Mouse (Mus musculus): ENCODE data around the gene Lmx1b. TPM values are rescaled to one million over a fixed set of nuclear protein-coding genes. Genes with fewer than 3 reads are reported as not detected.

Gene Lmx1b
- total RNA-seq, 2 experiments from 2014 or later = 0.39 to 0.51 TPM

DNA sequence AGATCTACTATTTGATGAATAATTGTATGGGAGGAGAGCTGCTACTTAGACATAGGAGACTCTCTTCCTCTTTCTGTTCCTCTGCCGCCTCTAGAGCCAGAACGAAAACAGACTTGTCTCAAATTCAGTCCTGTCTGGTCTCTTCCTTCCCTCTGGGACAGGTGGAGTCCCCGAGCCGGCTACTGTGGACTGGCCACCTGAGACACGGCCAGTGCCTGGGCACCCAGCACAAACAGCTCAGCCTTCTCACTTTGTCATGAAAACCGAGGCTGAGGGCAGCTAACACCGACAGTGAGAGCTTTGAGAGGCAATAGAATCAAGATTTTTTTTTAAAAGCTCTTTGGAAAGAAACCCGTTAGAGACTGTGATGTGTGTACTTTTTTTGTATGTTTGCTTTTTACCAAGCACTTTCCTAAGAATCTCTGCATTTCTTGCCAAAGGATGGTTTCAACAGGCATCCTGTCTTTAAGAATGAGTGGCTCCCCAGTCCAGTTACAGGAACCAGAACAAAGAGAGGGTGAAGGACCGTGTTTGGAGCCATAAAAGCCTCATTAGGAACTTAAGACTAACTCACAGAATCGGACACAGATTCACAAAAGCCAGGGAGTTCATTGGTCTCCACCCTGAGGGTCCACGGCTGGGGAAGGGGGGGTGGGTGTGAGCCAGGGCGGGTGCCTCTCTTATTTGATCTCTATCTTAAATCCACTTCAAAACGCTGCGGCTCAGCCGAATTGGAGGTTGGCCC, 5.4 kb upstream of the Lmx1b start:
- intact Hi-C loops (cut with DNase I; ENCODE audit: low total_unique reads) = no loop called here
- no peak for DNase-seq

DNA sequence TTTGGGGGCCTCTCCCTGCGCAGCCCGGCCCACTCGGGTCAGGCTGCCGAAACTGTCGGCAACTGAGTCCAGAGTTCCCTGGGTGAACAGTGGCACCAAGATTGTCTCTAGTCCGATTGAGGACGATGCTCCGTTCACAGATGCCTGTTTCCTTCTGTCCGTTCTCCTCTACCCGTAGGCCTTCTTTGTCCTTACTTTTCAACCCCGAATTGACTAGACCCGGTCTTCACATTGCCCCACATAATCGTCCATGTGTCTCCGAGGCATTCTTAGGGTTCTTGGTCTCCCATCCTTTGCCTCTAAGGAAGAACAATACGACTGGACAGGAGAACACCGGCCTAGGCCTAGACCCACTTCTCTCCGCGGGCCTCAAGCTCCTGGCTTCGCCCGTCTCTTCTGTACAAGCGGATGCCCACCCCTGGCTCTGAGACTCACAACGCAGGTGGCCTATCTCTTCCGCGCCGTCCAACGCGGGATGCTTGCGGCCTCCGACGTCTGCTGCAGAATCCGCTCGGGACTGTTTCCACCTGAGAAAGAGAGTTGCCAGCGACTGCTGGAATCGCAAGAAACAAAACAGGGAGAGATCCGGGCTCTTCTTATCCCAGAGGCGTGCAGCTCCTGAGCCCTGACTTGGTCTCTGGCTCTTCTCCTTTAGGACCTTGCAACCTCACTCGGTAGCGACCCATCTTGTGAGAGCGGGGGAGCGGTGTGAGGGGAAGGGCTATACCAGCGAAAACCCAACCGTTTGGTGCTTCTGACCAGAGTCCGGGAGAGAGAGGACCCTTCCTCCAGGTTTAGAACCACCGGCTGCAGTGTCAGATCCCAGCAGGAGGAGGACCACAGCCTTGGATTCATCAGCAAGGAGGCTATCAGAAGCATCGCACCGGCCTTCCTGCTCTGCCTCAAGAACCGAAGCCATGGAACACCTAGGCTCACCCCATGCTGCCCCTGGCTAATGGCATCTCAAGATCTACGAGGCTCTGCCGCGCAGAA, 3.7 kb upstream of the Lmx1b start:
- intact Hi-C loops (cut with DNase I; ENCODE audit: low total_unique reads) = loop anchor here (5.0 kb wide), 1 partner anchor 77 kb away; no protein-coding TSS in a partner anchor
- no peak for DNase-seq

DNA sequence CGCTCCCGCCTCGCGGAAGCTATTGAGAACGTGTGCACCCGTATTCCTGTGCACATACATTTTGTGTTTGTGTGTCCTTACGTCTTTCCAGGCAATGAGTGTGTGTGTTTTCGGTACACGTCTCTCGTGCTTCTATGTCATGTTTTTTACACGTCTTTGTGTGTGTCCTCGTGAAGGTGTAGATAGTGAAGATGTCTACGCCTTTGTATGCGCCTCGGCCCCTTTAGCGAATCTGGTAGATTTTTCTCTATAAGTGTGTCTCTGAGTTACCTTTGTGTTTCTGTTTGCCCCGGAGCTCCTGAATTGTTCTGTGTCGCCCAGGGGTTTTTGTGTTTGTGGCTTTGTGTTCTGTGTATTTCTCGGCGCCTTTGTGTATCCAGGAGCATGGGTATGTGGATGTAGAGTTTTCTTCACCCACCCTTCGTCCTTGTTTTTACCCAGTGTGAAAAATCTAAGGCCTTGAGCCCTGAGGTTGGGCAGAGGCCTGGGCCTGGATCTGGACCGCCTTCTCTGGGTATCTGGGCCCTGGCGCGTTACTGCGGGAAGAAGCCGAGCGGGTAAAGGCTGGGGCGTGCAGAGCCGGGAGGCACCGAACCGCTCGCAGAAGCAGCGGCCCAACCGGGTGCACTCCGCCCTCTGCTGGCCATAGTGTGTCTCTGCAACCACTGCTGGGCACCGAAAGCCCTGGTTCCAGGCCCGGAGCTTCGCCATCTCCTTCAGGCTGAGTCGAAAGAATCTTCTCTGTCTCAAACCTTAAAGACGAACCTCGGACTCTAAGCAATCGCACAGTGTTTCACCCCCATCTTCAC, 2.5 kb upstream of the Lmx1b start:
- peak; percentile 76 for DNase-seq
- intact Hi-C loops (cut with DNase I; ENCODE audit: low total_unique reads) = loop anchor here (5.0 kb wide), 1 partner anchor 76 kb away; no protein-coding TSS in a partner anchor

DNA sequence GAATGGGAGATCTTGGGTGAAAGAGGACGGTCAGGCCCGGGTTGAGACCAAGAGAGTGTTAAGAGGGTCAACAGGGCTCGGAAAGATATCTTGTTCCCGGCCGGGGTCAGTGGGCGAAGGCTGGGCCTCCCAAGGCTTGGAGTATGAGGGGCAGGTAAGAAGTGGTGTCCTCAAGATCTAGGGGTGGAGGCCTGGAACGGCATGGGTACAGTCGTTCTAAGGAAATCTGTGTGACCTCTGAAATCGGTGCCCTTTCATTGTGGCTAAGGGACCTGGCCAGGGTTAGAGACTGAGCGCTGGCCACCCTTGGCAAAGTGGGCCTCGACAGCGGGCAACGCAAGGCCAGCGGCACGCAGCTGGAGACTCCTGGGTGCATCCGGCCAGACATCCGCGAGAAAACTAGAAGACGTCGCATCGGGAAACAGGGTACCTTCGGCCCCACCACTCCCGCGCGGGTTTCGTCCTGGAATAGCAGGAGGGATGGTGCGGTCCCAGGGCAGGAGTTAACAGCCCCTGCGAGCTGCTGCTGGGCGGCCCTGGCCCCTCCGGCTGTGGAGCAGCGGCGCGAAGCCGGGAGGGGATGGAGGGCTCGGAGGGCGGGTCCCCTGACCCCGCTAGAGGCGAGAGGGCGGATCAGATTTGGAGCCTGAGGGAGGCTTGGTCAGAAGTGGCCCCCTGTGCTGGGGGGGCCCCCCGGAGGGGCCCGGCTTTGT, 1.7 kb upstream of the Lmx1b start:
- DNase-seq = no peak
- intact Hi-C loops (cut with DNase I; ENCODE audit: low total_unique reads) = loop anchor here (1.0 to 5.0 kb wide), 2 partner anchors 75 to 153 kb away; no protein-coding TSS in a partner anchor

DNA sequence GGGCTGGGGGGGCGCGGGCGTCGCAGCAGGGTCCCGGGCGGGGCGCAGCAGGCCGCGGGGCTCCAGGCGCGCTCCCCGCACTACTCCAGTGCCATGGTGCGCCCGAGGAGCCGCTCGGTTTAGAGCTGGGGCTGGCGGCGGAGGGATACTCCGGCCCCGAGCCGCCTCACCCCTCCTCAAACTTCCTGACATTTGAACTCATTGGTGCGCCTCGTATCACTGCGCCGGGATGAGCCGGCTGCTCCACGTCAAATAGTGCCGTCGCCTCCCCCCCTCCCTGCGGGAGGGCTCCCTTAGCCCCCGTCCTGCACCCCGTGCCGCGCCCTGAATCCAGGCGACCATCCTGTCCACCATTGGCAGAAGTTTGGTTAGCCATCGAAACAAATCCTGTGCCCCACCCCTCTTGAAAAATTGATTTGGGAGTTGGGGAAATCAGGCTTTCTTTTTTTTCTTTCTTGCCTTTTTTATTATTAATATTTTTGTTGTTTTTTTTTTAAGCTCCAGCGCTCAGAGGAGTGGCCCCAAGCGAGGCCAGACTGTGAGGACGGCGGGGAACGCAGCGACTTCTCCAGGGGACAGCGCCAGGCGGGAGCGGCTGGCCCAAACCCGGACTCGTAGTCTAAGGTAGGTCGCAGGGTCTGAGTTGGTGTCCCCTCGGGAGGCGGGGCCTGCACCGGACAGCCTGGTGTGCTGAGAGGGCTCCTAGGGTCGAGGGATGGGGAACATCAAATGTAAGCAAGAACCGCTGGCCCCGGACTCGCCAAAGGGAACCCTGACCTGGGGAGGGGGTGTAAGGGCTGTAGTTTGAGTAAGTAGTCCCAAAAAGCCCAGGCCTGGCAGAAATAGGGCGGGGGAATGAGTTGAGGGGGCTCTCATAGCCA, 907 bp upstream of the Lmx1b start:
- intact Hi-C loops (cut with DNase I; ENCODE audit: low total_unique reads) = loop anchor here (1.0 to 5.0 kb wide), 2 partner anchors 74 to 152 kb away; no protein-coding TSS in a partner anchor
- peak; percentile 63 for DNase-seq

DNA sequence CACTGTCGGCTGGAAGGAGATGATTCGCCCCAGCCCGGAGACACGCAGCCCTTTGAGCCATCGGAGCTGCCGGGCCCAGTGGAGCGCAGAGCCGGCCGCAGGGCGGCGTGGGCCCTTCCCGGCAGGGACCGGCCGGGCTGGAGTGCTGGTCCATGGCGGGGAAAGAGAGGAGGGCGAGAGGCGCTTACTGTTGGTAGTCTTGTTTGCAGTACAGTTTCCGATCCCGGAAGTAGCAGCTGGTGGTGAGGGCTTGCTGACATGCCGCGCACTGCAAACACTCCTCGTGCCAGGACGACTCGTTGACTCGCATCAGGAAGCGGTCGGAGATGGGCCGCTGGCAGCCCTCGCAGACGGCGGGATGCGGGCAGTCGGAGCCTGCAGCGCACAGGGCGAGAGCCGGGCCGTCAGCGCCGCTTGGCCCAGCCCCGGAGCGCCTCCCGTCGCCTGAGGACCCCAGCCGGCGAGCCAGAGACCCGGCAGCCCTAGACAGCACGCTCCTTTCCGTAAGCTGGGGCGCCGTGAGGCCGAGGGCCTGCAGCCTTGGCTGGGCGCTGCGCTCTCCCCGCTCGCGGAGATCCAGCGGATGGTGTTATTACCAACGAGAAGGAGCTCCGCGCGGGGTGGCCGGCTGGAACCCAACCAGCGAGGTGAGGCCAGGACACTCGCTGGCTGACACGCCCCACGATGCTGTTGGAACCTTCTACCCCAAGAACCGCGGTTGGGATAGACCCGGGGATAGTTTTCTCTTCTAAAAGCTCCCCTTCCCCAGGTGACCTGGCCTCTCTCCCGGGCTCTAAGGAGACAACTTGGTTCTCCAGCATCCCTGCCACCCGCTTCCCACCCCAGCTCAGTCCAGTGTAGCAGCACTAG, 775 bp downstream of the Lmx1b start:
- DNase-seq = peak; percentile 28
- intact Hi-C loops (cut with DNase I; ENCODE audit: low total_unique reads) = loop anchor here (5.0 kb wide), 1 partner anchor 72 kb away; no protein-coding TSS in a partner anchor

DNA sequence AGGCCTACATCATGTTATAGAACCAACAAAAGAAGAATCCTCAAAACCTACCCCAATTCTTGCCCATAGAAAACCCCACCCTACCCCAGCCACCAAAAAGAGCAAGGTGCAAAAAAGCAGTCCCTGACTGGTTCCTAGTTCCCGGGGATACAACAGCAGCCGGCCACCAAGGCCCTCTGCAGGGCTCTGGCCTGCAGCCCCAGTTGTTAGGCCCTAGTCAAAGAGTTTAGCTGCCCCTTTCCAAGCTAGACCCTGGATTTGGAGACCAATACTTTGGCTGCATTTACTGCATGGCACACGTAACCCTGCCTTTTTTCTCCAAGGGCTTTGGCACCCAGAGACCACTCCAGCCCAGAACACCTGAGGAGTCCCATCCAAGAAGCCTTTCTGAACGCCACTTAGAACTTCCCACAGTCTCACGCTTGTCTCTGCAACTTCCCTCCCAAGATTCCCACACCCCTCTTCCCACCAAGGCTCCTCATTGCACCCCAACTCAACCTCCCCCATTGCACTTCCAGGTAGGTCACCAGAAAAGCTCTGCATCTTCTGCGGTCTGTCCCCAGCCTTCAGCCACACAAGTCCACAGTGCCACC, 2.1 kb downstream of the Lmx1b start:
- intact Hi-C loops (cut with DNase I; ENCODE audit: low total_unique reads) = no loop called here
- no peak for DNase-seq

DNA sequence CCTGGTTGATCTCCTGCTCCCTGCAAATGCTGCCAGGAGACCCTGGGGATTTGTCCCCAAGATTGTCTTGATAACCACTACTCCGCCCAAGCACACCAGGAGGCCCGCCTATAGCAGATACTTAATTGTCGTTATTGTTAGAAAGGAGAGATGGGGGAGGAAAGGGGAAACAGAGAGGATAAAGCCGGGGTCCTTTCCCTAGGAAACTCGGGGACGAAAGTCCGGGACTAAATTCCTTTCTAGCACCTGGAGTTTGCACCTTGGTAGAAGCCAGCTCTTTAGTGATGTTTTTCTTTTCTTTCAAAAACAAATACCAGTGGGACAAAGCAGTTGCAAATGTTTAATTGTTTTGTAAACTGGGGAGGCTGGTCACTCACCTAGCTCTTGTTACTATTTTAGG, 3.0 kb downstream of the Lmx1b start:
- intact Hi-C loops (cut with DNase I; ENCODE audit: low total_unique reads) = no loop called here
- no peak for DNase-seq

DNA sequence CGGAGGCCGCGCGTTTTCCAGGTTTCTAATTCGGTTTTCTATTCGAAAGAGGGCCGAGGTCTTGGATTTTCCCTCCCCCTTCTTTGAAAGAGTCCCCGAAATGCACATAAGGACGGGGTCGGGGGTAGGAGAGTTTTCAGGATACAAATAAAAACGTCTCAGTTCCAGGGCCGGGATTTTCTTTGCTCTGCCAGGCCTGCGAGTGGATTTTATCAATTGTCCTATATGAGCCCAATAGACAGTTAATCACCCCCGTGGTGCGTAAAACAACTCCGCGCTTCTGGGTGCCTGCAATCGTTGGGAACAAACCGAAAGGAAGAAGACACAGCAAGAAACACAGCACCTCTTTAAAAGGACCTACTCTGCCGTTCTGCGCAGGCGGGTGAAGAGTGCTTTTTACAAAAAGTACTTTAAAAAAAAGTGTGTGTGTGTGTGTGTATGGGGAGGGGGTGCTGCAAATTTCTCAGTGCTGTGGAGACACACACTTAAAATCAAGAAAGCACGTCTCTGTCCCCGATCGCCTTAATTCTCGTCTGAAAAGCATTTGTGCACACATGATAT, 3.6 kb downstream of the Lmx1b start:
- intact Hi-C loops (cut with DNase I; ENCODE audit: low total_unique reads) = no loop called here
- DNase-seq = no peak

DNA sequence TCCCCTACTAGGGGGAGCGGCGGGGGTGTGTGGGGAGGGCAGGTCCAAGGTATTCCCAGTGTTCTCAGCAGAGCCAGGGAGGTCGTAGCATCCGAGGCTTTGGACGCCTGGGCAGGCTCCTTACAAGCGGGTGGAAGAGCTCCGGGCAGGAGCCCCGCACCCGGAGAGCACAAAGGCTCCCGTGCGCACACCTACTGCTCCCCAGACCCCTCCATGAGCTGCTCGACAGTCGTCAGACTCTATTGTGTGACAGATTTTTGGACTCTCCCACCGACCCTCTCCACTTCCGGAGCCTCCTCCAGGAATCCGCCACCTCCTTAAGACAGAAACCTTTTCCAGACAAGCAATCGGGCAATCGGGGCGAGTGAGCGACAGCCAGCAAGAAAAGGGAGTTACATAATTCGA, 4.2 kb downstream of the Lmx1b start:
- intact Hi-C loops (cut with DNase I; ENCODE audit: low total_unique reads) = no loop called here
- DNase-seq = no peak

DNA sequence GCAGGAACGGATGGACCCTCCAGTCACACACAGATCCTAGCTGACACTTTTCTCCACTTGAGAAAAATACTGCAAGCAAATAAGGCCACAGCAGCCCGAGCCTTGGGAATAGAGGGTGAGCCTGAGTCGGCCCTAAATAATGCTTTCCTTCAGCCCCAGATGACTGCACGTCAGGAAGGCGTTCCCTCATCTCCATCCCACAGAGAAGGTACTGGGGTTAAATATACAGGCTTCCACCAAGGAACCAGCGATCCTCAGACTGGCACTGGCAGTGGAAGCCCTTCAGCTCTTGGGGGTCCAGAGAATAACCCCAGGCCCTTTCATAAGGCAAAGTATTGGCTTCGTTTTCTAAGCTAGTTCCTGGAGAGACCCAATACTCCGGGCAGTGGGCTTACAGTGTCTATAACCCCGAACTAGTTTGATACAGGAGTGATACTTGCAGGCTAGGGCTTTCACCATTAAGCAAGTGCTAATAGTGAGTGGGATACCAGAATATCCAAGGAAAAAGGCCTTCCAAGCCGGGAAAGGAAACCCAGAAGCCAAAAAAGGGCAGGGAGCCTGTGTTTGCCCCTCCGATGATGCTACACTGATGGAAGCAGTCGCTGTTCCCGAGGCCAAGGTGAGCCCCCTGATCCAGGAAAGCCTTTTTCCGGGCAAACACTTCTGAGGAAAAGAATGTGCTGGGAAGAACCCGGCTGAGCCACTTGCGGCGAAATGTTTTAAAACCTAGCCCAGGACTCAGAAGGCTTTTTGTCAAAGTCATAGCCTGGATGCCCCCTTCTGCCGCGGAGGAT, 4.8 kb downstream of the Lmx1b start:
- intact Hi-C loops (cut with DNase I; ENCODE audit: low total_unique reads) = no loop called here
- no peak for DNase-seq

DNA sequence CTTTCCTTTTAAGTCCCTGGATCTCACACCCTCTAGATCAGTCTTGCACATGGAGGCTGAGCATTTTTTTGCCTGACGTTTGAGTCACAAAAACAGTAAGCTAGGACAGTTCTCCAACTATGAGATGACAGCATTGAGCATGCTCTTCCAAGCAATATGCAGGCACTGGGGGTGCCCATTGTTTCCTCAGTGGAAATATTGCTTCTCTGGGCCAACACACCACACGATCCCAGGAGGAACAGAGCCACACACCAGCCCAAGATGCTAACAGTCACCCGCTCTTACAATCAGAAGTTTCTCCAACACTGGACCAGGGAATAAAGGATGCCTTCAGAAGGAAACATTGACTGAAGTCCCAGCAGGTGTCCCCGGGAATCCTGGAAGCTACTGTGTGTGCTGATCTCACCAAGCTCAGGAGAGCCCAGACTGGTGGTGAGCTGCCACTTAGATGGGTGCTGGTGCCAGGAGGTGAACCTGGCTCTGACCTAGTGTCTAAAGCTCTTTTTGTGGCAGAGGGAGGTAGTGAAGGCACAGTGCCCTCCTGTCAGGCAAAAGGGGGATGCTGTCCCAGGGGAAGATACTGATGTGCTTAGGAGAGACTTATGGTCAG, 5.7 kb downstream of the Lmx1b start:
- intact Hi-C loops (cut with DNase I; ENCODE audit: low total_unique reads) = no loop called here

DNA sequence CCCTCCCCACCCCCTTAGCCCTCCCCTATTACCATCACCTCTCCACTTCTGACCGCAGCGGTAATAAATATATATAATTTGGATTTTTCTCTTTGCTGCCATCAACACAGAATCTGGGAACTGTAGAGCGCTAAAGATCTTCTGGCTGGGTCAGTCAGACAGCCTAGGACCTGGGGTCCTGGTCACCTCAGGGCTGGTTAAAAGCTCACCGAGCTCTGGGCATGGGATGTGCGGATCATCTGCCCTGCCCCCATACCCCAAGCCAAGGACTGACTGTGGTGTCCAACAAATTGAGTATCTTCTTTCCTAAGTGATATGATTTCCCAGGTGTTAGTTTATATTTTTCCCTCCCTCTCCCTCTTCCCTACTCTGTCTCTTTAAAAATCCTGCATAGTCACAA, 6.4 kb downstream of the Lmx1b start:
- DNase-seq = no peak
- intact Hi-C loops (cut with DNase I; ENCODE audit: low total_unique reads) = no loop called here

More for the DNA sequence above, 5.7 kb downstream of the Lmx1b start:
- DNase-seq = no peak

DNA sequence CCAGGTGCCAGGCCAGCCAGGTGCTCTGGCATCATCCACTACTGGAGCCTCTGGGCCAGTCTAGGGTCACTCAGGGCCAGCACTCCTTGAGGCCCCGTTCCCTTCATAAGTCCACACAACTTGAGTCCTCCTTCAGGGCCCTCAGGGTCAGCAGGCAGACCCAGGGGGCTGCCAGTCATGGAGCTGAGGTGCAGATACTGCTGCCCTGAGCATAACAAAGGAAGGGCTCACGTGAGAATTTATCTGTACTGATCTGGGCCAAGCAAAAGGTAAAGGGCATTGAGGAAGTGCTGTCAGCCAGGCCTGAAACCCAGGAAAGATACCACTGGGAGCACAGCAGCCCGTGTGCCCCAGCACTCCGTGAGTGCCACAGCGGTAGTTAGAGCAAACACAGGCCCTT, 7.1 kb downstream of the Lmx1b start:
- no peak for DNase-seq
- intact Hi-C loops (cut with DNase I; ENCODE audit: low total_unique reads) = no loop called here

DNA sequence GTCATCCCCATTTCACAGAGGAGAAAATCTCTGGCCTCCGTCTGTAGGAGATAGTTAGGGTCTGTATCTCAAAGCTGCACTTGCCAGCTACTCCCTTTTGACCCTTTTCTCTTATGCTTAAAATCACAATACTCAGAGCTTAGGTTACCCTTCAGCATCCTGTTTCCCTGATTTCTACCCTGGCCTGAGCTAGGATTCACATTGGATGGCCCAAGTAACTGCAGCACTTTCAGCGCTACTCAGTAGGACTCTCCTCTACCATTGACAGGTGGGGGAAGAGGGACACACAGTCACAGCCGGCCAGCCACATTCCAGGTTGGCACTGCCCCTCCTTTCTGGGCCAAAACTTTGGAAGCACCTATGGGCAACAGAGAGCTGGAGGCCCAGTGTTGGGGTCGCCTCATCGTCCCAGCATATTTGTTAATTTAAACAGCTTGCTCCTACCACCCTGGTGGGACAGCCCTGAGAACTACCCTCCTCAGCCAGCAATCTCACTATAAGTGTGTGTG, 7.7 kb downstream of the Lmx1b start:
- intact Hi-C loops (cut with DNase I; ENCODE audit: low total_unique reads) = no loop called here
- no peak for DNase-seq

Measured in gastrocnemius, postnatal 14 days (tissue).